Mouse (Mus musculus): ENCODE results near the gene Abhd4.

DNA sequence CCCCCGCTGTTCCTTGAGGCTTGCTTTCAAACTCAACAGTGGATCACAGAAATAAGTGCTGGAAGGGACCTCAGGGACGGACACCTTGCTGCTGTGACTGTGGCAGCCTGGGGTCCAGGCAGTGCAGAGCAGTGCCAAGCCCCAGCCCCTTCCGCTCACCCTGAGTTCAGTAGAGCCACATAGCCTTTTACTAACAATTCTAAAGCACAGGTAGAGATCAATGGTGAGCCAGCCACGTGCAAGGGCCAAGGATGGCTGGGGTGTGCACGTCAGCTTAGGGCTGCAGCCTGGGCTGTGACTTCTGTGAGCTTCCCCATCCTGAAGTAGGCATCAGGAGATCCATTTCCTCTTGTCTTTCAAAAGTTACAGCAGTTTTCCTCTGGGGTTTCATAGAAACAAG, 42.2 kb upstream of the Abhd4 start:
- TF ChIP-seq POLR2A (IDR thresholded peaks at IDR 0.05; ENCODE audit: borderline replicate concordance, low read depth, low read length) (no peak), CTCF (IDR thresholded peaks at IDR 0.05; ENCODE audit: low read depth, low read length) (no peak)
